Mouse (Mus musculus): ENCODE data around the gene Prkag1.

- no peak for TF ChIP-seq CTCF (IDR thresholded peaks at IDR 0.05; ENCODE audit: low read depth)
- TF ChIP-seq EP300 (optimal IDR thresholded peaks at IDR 0.05), result no peak
These were observed 37.2 kb upstream of the Prkag1 start for GRCm38 (mm10) chr15:98868346-98869063.

All from stomach, postnatal 0 days (tissue).